Mouse (Mus musculus) layer of hippocampus, adult 9-10 months (tissue): ENCODE measurements around the gene Sik3.
"Not testable (repeated sequence)": the region's sequence is repeated elsewhere in the genome, so short reads cannot be mapped to it uniquely, and the experiment has no call there.

Experiments
- DNase-seq: peaks from one replicate; pipeline ENCODE4 v3.0.0; 2022; ENCODE audit warnings: low spot score

Gene Sik3

DNA sequence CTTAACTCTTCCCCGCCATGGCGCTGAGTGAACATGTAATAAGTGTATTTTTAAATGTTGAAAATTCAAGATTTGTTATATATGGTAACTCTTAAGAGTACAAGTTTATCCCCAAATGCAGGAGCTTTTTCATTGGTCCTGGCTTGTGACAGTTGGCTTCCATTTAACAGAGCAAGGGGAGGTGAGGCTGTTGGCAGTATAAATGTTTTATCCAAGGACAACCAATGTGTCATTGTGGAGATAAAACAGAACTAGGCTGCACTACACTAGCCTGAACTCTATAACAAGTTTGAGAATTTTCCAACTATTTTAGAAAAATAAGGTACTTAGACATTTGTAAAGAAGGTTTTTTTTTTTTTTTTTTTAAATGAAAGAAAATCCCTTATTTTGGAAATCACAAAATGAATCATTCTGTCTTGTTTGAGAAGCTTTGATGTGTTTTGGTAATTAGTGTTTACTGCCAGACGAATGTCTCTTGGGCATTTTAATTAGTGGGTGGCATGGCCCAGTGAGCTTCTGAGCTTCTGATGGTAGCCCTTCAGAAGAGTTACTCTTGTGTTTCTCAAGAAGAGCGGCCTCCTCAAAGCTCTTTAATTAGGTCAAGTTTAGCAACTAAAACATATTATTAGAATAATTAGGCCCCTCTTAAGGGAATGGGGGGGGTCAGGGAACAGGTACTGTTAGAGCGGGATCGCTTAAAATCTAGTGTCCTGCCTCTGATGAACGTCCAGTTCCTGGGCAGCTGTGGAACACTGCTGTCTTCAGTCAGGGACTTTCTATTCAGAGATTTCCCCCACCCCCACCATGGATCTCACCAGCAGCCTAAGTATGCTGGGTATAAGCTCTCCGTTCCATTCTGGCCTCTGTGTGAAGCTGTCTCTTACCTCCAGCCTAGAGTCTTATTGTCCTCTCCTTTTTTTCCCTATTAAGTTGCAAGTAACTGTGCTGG lies 139.7 kb downstream of the Sik3 start:
- no peak for DNase-seq

DNA sequence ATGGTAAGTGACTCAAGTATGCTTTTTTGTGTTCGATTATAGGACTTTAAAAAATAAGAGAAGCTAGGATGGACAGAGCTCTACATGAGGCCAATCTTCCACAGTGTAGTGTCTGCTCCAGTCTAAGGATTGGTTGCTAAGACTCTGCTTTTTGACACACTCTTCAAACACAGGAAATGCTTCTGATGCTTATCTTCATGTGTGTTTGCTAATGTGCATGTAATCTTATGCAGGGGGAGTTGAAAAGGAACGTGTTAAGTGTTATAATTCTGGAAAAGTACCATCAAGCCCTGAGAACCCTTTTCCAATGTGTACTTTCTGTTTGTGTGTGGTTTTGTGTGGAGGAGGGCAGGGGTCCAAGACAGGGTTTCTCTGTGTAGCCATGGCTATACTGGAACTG lies 141.8 kb downstream of the Sik3 start:
- DNase-seq: no peak

DNA sequence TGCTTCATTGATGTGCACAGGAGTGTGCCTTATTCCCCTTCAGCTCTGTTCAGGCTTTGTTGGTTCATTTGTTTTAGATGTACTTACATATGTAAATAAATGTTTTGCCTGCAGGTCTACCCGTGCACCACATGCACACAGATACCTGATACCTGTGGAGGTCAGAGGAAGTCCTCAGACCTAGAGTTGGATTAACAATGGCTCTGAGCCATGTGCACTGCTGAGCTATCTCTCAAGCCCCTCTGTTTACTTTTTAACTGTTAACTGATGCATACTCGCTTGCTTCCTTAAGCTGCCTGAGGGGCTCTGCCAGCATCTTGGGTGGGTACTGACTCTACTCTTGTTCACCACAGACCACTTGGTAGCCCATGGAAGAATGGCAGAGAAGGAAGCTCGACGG lies 142.4 kb downstream of the Sik3 start:
- DNase-seq: no peak

DNA sequence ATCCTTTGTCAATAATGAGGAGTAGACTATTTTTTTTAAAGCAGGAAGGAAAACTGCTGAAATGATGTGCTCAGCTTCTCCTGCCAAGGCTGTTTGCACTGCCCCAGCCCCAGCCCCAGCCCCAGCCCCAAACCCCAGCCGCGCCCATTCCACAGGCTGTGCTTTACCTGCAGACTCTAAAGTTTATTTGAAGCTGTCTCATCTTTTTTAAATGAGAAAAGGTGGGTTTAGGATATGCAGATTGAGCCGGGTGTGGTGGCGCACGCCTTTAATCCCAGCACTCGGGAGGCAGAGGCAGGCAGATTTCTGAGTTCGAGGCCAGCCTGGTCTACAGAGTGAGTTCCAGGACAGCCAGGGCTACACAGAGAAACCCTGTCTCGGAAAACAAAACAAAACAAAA lies 143.2 kb downstream of the Sik3 start:
- DNase-seq: not testable (repeated sequence)

DNA sequence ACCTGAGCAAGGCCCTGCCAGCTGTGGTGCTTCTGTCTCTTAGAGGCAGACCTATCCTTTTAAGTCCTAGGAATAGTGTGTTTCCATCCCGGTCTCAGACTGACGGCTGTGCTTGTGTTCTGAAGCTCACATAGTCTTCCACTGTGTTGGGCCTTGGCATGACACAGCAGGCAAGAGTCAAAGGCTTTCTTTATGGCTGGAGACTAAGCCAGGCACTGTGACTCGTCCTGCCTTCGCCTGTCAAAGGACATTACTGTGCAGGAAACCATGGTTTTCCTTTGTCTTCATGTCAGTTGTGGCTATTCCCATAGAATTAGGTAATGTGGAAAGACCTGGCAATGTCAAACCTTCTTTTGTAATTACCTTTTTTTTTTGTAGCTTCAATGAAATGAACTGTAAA lies 144.1 kb downstream of the Sik3 start:
- DNase-seq: no peak

DNA sequence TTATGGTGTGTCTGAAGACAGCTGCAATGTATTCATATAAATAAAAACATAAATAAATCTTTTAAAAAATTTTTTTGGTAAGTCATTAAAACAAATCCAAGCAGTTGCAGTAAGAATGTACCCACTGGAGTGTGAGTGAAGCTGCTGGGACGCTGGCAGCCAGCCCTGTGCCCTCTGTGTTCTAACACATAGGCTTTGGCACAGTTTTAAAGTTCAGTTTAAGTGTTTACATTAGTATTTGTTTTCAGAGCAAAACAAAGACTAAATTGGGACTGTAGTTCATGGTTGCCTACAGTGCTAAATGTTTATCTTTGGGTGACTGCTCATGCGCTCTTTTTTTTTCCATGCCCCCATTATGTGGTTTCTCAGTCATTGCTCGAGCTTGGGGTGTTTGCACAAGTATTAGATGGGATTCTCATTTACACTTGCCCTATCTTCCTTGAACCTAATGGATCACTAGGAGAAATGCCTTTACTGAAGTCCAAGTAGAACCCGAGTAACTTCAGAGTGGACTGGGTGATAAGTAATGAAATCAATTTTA lies 145.7 kb downstream of the Sik3 start:
- no peak for DNase-seq

DNA sequence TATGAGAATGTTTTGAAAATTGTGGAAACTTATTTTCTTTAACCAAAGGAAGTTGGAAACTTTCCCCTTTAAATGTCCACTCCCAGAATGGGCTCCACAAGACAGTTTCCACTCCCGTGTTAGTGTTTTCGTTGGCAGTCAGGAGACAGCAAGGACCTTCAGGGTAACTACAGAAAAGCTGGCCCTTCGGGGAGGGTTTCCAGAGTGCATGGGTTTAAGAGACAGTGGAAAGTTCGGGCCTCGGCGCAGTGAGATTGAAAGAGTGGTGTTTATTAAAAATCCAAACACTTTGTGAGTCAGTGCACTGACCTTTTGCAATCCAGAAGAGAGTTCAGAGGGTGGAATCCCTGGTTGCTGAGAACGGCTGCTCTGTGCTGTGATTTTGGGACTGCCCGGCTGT lies 150.8 kb downstream of the Sik3 start:
- no peak for DNase-seq

DNA sequence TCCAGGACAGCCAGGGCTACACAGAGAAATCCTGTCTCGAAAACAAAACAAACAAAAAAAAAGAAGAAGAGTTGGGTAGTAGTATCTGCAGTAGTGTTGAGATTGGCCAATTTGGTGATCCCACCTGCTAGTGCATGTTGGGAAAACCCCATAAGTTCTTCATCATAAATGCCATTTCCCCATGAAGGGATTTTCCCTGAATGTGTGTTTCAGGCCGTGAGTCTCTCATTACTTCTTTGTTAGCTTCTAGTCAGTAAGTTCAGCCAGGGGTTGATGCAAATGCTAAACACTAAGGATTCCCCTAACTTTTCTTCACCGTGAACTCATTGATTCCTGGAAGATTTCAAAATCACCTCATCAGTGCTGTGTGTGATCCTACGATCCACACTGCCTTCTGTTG lies 156.2 kb downstream of the Sik3 start:
- no peak for DNase-seq

DNA sequence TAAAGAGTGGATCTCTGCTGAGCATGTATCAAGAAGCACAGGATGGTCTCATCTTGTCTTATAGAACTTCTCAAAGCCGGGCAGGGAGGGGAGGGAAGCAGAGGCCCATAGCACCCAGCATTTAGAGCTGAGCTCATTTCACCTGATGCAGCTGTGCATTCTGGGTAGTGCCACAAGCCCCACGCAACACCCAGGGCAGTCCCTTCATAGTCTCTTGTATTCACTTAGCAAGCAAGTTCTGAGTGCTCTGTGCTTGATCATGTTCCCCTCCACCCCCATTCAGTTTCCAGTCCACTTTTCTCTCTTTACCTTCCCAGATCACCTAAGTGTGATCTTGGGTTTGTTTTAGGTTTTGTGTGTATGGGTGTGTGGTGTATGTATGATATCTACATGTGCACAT lies 159.6 kb downstream of the Sik3 start:
- DNase-seq: no peak

DNA sequence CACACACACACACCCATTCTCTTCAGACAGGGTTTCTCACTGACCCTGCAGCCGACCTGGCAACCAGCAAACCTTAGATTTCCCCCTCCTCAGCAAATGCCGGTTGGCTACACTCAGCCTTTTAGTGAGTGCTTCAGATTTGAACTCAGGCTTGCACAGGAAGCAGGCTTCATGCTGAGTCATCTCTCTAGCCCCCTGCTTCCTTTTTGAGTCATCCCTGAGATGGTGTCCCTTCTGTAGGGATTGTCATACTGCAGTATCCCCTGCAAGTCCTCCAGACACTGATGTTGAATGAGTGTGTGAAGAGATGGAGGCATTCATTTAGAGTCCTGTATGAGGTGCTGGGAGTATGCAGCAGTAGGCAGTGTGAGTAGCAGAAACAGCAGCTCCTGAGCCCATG lies 160.3 kb downstream of the Sik3 start:
- no peak for DNase-seq

DNA sequence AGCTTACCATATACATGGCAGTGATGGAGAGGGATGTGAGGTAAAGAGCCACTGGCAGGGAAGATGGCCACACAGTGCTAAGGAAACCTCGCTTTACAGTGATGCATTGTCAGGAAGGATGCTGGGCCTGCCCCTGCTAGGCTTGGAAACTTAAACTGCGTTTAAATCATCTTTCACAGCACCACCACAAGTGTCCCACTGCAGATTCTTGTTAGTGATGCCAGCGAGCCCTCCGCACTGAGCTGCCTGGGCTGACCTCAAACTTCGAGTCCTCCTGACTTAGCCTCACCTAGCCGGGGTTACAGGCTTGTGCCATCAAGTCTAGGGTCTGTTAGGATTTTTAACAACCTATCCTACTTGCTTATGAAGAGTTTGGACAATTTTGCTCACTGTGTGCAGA lies 161.3 kb downstream of the Sik3 start:
- no peak for DNase-seq

DNA sequence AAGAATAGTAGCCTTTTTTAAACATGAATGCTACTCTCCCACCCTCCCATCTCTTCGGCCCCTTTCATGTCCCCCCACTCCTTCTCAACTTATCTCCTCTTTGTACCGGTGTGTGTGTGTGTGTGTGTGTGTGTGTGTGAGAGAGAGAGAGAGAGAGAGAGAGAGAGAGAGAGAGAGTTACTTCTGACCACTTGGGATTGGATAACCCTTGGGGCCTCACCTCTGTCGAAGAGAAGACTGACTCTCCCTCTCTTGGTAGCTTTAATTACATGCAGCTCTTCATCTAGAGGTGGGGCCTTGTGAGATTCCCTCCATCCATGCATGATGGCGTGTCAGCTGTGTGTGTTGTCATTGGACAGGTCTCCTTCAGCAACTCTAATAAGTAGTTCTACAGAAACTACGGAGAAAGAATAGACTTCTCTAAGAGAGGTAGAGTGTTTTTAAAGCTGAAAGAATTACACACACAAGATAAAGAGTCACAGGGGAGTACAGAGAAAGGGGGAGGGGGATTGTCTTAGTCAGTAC lies 162.2 kb downstream of the Sik3 start:
- DNase-seq: no peak

DNA sequence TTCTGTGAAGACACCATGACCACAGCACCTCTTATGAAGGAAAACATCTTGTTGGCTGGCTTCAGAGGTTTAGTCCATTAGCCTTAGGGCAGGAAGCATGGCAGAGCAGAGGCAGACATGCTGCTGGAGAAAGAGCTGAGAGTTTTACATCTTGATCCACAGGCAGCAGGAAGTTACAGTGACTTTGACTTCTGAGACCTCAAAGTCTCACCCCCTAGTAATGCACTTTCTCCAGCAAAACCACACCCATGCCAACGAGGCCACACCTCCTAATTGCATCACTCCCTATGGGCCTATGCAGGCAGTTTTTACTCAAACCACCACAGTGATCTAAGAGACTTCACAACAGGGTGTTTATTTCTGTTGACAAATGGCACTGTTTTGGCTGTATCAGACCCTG lies 162.7 kb downstream of the Sik3 start:
- no peak for DNase-seq

DNA sequence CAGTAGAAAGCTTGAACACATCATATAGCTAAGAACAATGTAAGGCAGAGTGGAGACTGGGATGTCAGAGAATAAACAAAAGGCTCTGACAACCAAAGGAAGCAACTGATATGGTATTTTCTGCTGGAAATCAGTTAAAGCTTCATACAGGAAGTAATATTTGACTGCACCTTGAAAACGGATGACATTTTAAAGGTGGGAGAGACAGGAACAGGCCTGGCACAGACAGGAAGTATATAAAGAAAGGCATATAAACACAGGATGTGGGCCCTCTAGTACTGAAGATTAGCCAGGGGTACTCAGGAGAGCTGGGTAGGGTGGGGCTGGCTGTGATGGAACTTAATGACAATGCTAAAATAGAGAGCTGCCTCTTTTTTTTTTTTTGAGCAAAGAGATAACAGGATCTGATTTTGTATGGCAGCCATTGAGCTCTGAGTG lies 163.3 kb downstream of the Sik3 start:
- no peak for DNase-seq

DNA sequence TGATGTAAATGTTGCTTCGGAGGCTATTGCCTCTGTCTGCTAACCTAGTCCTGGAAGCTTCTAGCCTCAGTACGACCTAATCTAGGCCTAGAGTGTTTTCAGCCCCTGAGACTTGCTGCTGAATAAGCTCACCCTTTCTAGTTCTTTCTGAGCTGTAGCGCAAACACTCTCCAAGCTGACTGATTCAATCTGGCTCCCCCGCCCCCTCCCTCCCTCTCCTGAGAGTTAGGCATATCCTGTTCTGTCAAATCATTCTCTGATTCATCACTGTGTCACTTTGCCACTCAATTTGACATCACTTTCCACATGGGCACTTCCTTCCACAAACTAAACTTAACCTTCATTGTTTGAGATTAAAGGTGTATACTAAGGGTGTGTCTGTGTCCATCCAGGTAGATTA lies 164.0 kb downstream of the Sik3 start:
- no peak for DNase-seq

DNA sequence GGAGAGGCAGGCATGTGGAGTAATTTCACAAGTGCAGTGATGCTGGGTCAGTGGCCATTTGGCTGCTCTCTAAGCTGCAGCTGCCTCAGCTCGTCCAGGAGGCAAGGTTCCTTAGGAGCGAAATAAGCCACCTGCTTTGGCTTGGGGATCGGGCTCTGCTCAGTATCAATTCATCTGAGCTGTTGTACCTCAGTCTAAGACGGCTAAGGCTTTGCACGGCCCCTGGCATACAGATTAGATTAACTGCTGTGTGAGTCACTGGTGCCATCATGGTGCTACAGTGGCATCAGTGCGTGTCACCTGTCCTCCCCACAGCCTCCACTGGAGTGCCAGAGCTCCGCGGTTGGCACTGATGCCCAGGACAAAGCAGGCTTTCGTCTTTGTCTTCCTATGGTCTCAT lies 166.0 kb downstream of the Sik3 start:
- no peak for DNase-seq

DNA sequence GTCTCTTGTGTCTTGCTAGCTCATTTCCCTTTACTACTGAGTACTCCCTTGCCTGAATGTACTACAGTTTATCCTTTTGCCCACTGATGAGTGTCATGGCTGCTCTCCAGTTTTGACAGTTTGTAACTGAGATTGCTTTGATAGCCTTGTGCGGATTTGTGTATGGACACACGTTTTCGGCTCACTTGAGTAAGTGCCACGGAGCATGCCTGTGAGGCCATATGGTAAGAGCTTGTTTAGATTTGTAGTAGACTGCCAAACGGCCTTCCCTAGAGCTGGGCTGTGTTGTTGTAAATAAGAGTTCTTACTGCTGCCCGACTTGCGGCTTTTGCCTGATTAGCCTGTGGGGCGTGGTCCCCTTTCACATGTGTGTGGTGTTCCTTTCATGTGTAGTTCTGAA lies 168.7 kb downstream of the Sik3 start:
- no peak for DNase-seq

DNA sequence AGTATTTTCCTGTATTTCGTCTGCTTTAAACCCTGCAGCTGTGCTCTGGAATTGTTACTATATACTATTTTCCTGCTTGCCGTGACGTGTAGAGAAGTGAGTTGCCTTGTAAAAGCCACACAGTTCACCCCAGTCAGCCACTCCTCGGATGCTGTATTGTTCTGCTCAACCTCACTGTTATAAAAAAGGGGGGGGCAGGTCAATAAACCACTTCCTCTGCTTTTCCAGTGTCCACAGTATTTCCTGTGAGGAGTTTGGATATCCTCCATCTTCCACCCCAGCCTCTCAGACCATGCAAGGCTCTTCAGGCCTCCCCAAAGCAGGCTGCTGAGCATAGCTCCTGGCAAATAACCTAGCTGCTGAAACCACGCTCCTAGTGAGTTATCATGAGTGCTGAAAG lies 171.9 kb downstream of the Sik3 start:
- no peak for DNase-seq

DNA sequence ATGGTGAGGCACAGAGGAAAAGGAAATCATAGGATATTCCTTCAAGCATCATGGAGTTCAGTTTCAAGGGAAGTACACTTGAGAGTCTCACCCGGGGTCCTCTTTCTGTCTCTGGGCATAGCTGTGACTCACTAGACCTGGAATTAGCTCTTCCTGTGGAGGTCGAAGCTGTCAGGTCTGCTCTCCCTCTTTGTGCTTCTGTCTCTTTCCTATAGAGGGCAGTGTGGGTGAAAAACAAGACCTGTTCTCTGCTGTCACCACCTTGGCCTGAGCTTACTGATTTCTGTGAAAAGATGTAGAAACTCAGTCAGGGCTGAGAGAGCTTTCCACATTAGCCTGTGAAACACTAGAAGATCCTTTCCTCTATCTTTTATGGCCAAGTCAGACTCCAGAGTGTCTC lies 172.6 kb downstream of the Sik3 start:
- DNase-seq: no peak

DNA sequence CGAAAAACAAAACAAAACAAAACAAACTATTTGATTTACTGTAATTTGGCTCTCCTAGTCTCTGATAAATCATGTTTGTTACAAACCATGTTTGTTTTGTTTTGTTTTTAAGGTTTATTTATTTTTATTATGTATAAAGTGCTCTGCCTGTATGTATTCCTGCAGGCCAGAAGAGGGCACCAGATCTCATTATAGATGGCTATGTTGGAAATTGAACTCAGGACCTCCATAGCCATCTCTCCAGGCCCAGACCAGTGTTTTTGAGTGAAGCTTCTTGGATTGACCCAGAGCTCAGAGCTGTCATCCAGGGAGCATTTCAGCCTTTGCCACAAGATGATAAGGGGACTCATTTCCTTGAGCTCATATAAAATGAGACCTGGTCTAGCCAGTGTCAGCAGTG lies 173.8 kb downstream of the Sik3 start:
- DNase-seq: no peak

DNA sequence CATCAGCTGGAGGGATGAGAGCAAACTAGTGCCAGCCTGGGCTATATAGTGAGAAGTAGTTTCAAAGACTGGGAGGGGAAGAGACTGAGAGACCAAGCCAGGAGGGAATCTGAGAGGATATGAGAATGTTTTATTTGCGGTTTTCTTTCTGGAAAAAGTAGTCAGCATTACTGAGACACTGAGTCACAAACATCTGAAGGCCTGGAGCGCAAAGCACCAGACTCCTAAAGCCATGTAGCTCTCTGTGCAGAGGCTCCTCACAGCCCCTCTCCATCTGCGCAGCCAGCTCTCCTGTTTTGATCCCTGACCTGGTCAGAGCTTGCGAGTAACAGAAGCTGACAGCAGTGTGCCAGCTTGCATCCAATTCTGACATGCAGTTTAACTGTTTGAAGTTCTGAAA lies 175.8 kb downstream of the Sik3 start:
- DNase-seq: no peak

DNA sequence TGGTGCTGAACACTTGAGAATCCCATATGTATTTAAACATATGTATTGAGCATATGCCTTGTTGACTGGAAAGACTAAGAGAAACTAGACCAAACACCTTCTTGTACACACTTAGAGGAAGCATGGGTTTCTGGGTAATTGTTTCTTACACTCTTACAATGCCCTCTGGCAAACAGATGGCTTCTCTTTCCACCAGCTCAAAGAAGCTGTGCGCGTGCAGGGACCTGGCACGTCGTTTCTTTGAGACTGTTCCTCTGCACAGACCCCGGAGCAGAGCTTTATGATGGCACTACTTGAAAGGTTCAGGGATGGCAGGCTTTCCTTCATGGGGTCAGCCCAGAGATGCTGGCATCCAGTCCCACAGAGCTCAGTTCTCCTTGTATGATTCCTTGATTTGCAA lies 176.3 kb downstream of the Sik3 start:
- DNase-seq: no peak

DNA sequence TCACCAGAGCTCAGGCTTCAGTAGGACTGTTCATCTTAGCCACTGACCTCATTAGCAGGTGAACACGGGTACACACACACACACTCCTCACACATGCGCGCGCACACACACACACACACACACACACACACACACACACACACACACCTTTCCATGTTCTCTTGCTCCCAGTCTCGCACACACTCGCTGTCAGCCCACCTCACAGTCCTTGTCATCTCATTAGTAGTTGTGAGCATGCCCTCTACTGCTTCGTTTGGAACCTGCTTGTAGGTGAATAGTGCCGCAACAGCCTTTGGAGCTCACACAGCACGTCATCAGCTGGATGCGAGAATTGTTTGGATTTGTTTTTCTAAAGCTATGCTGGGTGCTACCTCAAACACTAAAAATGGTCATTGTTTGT lies 176.8 kb downstream of the Sik3 start:
- no peak for DNase-seq

DNA sequence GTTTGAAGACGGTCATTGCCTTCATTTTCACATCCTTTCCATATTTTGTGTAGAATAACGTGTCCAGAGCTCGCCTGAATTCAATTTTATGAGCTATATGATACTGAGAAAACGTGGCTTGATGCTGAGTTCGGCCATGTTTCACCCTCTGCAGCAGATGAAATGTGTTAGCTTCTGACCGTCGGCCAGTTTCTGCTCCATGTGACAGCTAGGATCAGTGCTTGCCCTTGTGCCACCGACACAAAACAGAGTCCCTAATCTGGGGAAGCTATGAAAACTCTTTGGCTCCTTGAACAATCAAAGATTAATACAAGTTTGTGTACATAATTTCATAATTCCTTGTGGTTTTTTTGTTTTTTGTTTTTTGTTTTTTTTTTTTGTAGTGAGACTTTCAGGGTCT lies 178.6 kb downstream of the Sik3 start:
- no peak for DNase-seq
